ENCODE assay signal across 8 mouse cellular contexts in the genomic region with DNA sequence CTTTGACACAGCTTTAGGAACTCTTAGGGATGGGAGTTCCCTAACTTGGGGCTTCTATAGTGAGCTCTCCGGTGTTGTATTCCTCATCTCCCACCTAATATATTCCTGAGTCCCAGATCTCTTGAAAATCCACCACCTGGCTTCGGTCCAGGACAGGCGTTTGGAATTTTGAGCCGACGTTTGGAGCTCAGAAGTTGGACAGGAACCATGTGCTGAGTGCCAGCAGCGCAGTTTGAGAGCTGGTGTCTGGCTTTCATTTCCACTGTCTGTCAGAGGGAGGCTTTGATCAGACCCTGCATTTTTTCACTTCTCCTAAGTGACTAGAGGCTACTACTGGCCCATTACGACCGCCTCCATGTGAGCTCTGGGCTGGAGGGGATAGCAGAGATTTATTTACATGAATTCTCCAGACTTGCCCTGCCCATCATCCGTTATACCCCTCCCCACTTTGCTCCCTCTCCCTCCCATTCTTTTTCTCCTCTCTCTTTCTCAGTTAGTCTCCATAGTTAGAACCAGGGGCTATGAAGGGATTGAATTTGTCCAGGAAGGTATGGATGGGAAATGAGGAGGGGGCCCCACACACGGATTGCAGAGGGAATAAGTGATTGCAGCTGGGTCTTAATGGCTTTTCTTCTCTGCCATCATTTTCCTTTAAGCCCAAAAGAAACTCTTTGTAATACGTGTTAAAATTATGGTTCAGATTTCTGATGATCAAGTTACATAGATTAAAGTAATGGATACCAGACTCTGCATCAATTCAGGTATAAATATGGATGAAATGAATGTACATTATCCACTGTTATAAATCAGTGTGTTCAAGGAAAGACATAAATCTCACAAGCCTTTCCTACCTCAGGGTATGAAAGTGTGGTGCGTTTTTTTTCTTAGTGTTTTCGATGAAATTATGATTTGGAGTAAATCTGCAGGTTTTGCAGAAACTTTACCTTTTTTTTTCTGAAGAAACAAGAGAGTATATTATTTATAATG.
DNase-seq lines count a peak whose midpoint lies in the region; ATAC-seq and TF ChIP-seq lines count a peak whose summit lies in the region.

No protein-coding gene starts in this region.

- H3K27ac ChIP-seq in gastrocnemius, adult 2 months, result no peak overlapping the region; the same call in 1 of the 2 replicates
- no peak overlapping the region for H3K27ac ChIP-seq in intestine, embryonic 15.5 days
- H3K27ac ChIP-seq in limb, embryonic 14.5 days (replicated peaks; ENCODE audit: low read depth, low read length), result peak overlapping the region; percentile 44
- H3K27ac ChIP-seq in liver, embryonic 11.5 days (ENCODE audit: low read depth, low read length), result no peak overlapping the region

- intact Hi-C loops in gastrocnemius, adult 2 months (cut with DNase I), result no loop called here
- intact Hi-C loops in gastrocnemius, postnatal 14 days (cut with DNase I; ENCODE audit: low total_unique reads), result no loop called here

- no peak for TF ChIP-seq CTCF in gastrocnemius, adult 2 months (IDR thresholded peaks at IDR 0.05)

- H3K4me3 ChIP-seq in gastrocnemius, adult 2 months, result no peak overlapping the region
- H3K4me3 ChIP-seq in intestine, embryonic 15.5 days (replicated peaks), result no peak overlapping the region
- no peak overlapping the region for H3K4me3 ChIP-seq in limb, embryonic 14.5 days (replicated peaks; ENCODE audit: low read length)
- H3K4me3 ChIP-seq in liver, embryonic 11.5 days (ENCODE audit: low read depth, low read length), result no peak overlapping the region

- no peak overlapping the region for H3K4me2 ChIP-seq in intestine, embryonic 15.5 days (replicated peaks)
- H3K4me2 ChIP-seq in limb, embryonic 14.5 days (replicated peaks; ENCODE audit: low read depth, low read length, severe bottlenecking), result 0 out of 2 replicates have a peak overlapping the region, but pooled peaks have one; percentile 8
- no peak overlapping the region for H3K4me2 ChIP-seq in liver, embryonic 11.5 days

- no peaks in the 10 kb centered on the region for H3K27me3 ChIP-seq in intestine, embryonic 15.5 days (replicated peaks)
- no peaks in the 10 kb centered on the region for H3K27me3 ChIP-seq in limb, embryonic 14.5 days (ENCODE audit: control insufficient read depth, insufficient read depth, low read length)
- H3K27me3 ChIP-seq in liver, embryonic 11.5 days (replicated peaks; ENCODE audit: control insufficient read depth, insufficient read depth, low read length), result no peaks in the 10 kb centered on the region

- H3K9ac ChIP-seq in intestine, embryonic 15.5 days, result no peak overlapping the region
- H3K9ac ChIP-seq in limb, embryonic 14.5 days (ENCODE audit: low read depth, low read length, severe bottlenecking), result no peak overlapping the region
- H3K9ac ChIP-seq in liver, embryonic 11.5 days (ENCODE audit: low read depth, low read length), result no peak overlapping the region

- WGBS in intestine, embryonic 15.5 days, result 39% methylated on average over 13 of the region's 13 CpGs
- 5% methylated on average over 13 of the region's 13 CpGs for WGBS in limb, embryonic 14.5 days
- 51% methylated on average over 13 of the region's 13 CpGs for WGBS in liver, embryonic 11.5 days

- TF ChIP-seq POLR2A in limb, embryonic 14.5 days (IDR thresholded peaks at IDR 0.05; ENCODE audit: borderline replicate concordance, extremely low read depth, insufficient read depth, insufficient read length), result no peak

- peak; percentile 57 for DNase-seq in gastrocnemius, adult 2 months
- no peak for DNase-seq in gastrocnemius, adult 18-20 months (ENCODE audit: low spot score)
- peak; percentile 79 for DNase-seq in embryo, embryonic 11 days
- DNase-seq in gastrocnemius, postnatal 14 days, result peak; percentile 41
- peak; percentile 91 for DNase-seq in limb, embryonic 14.5 days (ENCODE audit: low spot score)
- peak; percentile 18 for DNase-seq in right cerebral cortex, adult 18-20 months
- no peak for DNase-seq in liver, embryonic 11.5 days (ENCODE audit: low spot score)

- ATAC-seq in intestine, embryonic 15.5 days, result peak; percentile 61; the same call in 1 of the 2 replicates
- ATAC-seq in limb, embryonic 14.5 days (ENCODE audit: low FRiP score, low read depth), result peak; percentile 88
- ATAC-seq in liver, embryonic 11.5 days (replicated peaks; ENCODE audit: low FRiP score), result no peak

- no peaks in the 10 kb centered on the region for H3K4me1 ChIP-seq in intestine, embryonic 15.5 days (replicated peaks)
- peaks cover 18% of the 10 kb centered on the region; the same call in 1 of the 2 replicates for H3K4me1 ChIP-seq in limb, embryonic 14.5 days (ENCODE audit: control insufficient read depth, insufficient read depth, low read length)
- H3K4me1 ChIP-seq in liver, embryonic 11.5 days (replicated peaks; ENCODE audit: control insufficient read depth, insufficient read depth, low read length), result no peaks in the 10 kb centered on the region

- no peaks in the 10 kb centered on the region for H3K9me3 ChIP-seq in intestine, embryonic 15.5 days
- no peaks in the 10 kb centered on the region for H3K9me3 ChIP-seq in limb, embryonic 14.5 days (ENCODE audit: control insufficient read depth, low read length)
- H3K9me3 ChIP-seq in liver, embryonic 11.5 days (ENCODE audit: control insufficient read depth, low read length), result no peaks in the 10 kb centered on the region

- no peaks in the 10 kb centered on the region for H3K36me3 ChIP-seq in intestine, embryonic 15.5 days
- no peaks in the 10 kb centered on the region for H3K36me3 ChIP-seq in limb, embryonic 14.5 days (ENCODE audit: control insufficient read depth, insufficient read depth, low read length)
- no peaks in the 10 kb centered on the region for H3K36me3 ChIP-seq in liver, embryonic 11.5 days (ENCODE audit: control insufficient read depth, insufficient read depth, low read length)

Comparison
In these comparisons a context has a peak if more than half of its experiments do, and no peak if none do; other contexts are left out.
1. DNase-seq: peak in gastrocnemius, adult 2 months (single experiment), embryo, embryonic 11 days (single experiment), gastrocnemius, postnatal 14 days (single experiment), limb, embryonic 14.5 days (single experiment) and right cerebral cortex, adult 18-20 months (single experiment); none in gastrocnemius, adult 18-20 months (single experiment) and liver, embryonic 11.5 days (single experiment).